Mouse (Mus musculus) gastrocnemius, postnatal 25 days (tissue): Measurements from ENCODE around the gene Olfr645. TPM values are rescaled to one million over a fixed set of nuclear protein-coding genes. Genes with fewer than 3 reads are reported as not detected.

Experiments used
- DNase-seq: peaks from one replicate; pipeline ENCODE4 v3.0.0; 2022
- long read RNA-seq, 2 experiments: library from polyadenylated mRNA; stranded (forward); transcript quantifications; one replicate each; pipeline ENCODE4 v2.0.0; 2021
- total RNA-seq, 2 experiments: library from RNA; stranded (reverse); gene quantifications; 1 replicate in 1 of 2; 2 replicates in 1 of 2; pipeline ENCODE4 v1.2.3; 2021

Gene Olfr645
- total RNA-seq: not detected
- long read RNA-seq, experiment 1: 0 reads
- long read RNA-seq, experiment 2: 0 reads

DNA sequence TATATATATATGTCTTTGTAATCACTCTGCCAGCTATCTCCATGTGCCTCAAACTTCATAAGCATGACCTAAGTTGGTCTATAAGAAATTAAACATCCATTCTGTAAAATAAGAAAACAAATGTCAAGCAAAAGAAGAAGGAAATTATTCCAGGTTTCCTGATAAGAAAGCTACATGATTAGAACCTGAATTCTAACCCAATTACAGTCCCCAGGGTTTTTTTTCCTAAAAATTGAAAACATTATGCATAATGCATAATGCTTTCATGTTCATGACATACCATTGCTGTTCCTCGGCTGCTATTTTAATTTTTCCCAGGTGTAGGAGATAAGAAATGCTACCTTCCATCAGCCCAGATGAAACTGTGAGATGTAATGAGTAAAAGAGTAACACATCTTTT is at the start of gene Olfr645:
TSS of gene Olfr645 (minus strand) at position 101 of the 400 bp plus-strand sequence.
- DNase-seq: no peak

DNA sequence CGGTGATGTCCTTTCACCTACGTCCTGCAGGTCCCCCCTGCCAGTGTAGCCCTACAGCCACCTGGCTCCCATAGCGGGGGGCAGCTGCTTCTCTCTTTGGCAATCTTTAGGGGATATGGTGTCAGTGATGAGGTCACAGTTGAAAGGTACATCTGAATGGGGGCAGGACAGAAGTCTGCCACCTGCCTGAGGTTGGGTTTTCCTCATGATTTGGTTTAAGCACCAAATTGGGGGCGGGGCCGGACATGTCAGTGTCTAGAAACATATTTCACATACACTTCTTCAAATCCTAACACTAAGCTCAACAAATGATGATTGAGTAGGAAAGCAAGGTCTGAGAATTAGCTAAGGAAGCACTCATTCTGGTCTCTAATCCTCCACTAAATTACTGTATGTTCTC is 44.5 kb upstream of the Olfr645 start, which contains the start of gene Ubqln5:
TSS of gene Ubqln5 (minus strand) at position 101 of the 400 bp plus-strand sequence.
- DNase-seq: no peak

DNA sequence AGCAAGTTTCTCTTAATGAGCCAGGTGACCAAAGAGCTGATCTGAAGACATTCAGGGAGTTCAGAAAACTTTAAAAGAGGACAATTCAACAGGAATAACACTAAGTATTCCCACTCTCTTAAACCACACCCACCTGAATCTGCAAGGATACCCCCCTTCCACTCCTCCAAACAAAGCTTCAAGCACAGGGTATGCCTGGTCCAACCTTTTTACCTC is 19.4 kb upstream of the Olfr645 start, which contains the start of gene Olfr646:
TSS of gene Olfr646 (plus strand) at position 117 of the 216 bp plus-strand sequence.
- DNase-seq: no peak

GRCm38 (mm10) chr7:104103913-104104756 is 18.9 kb upstream of the Olfr645 start:
- no peak for DNase-seq

- no peak for DNase-seq
Measured at GRCm38 (mm10) chr7:104071769-104072168, 13.5 kb downstream of the Olfr645 start, which contains the start of gene Olfr644. Gene Olfr644, minus strand, starts transcription at chr7:104071869.

DNA sequence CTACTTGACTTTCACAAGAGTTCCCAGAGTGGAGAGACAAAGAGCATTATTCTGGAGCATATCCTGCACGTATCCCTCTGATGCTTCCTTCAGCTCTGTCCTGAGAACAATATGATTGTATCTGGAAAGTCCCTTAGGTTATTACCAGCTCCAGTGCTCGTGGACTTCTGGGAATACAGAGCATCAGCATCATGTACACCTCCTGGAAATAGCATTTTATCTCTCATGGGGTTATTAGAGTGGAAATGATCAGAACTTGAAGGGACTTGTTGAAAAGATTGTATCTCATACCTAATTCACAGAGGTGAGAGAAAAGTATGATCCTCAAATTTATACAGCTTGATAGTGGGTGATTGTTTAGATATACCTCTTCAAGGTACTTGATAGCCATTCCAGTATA is 23.9 kb downstream of the Olfr645 start, which contains the start of gene 4930516K23Rik:
TSS of gene 4930516K23Rik (minus strand) at position 101 of the 400 bp plus-strand sequence.
- no peak for DNase-seq

GRCm38 (mm10) chr7:104059215-104059614 is 26.1 kb downstream of the Olfr645 start:
- no peak for DNase-seq

DNA sequence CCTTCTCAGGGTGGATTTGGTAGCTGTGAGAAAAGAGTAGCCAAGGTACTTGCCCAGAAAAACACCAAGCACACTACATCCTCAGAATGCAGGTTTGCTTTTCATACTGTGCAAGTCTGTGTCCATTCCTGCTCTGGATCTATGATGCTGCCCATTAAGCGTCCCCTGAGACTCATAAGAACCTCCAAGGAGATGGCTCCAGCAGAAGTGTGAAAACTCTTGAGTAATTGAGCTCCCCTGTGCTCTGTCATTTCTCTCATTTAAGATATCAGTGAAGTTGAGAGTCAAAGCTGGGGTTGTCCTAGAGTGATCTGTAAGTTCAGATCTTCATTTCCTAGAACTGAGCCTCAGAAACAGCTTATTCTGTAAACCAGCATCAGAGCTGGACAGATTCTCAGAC is 32.7 kb downstream of the Olfr645 start, which contains the start of gene Olfr642:
TSS of gene Olfr642 (minus strand) at position 101 of the 400 bp plus-strand sequence.
- DNase-seq: no peak

DNA sequence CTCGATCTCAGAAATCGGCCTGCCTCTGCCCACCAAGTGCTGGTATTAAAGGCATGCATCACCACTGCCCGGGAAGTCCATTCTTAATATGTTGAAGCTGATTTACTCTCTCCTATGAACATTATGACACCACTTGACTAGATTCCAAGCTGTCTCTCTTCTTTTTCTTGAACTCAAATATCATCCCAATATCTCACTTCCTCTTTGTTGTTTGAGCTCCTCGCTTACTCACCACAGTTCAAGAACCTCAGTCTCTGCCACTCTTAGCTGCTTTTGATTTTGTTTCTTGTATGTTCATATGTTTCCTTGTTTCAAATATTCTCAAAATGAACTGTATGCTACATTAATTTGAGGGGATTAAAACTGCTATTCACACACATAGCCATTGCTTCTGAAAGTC is 34.5 kb downstream of the Olfr645 start:
- DNase-seq: no peak

GRCm38 (mm10) chr7:104035145-104035544 is 50.1 kb downstream of the Olfr645 start, which contains the start of gene Olfr641:
Gene Olfr641, plus strand, starts transcription at chr7:104035445.
- no peak for DNase-seq

Other genes with a start within 250 kb of the Olfr645 start
- gene Hbb-bh2, start 244.9 kb downstream of the Olfr645 start, total RNA-seq: not detected
- gene Hbb-bh1, start 242.3 kb downstream of the Olfr645 start, total RNA-seq: not detected
- not detected for gene Hbb-y, start 232.2 kb downstream of the Olfr645 start, total RNA-seq
- gene Olfr66, start 199.2 kb downstream of the Olfr645 start, total RNA-seq: not detected
- gene Olfr64, start 191.0 kb downstream of the Olfr645 start, total RNA-seq: not detected
- not detected for gene Olfr65, start 182.0 kb downstream of the Olfr645 start, total RNA-seq
- gene Olfr631, start 156.6 kb downstream of the Olfr645 start, total RNA-seq: not detected
- not detected for gene Olfr632, start 151.1 kb downstream of the Olfr645 start, total RNA-seq
- not detected for gene Olfr633, start 141.0 kb downstream of the Olfr645 start, total RNA-seq
- not detected for gene Olfr635, start 114.3 kb downstream of the Olfr645 start, total RNA-seq
- gene Olfr638, start 86.7 kb downstream of the Olfr645 start, total RNA-seq: not detected
- not detected for gene Olfr639, start 68.2 kb downstream of the Olfr645 start, total RNA-seq
- not detected for gene Olfr640, start 59.9 kb downstream of the Olfr645 start, total RNA-seq
- gene Olfr641, start 50.0 kb downstream of the Olfr645 start, total RNA-seq: not detected
- gene Olfr642, start 32.8 kb downstream of the Olfr645 start, total RNA-seq: not detected
- not detected for gene 4930516K23Rik, start 24.0 kb downstream of the Olfr645 start, total RNA-seq
- not detected for gene Olfr644, start 13.6 kb downstream of the Olfr645 start, total RNA-seq
- gene Olfr646, start 19.4 kb upstream of the Olfr645 start, total RNA-seq: not detected
- gene Ubqln5, start 44.4 kb upstream of the Olfr645 start, total RNA-seq: not detected
- not detected for gene Olfr643, start 51.9 kb upstream of the Olfr645 start, total RNA-seq
- not detected for gene Ubqln3, start 57.8 kb upstream of the Olfr645 start, total RNA-seq
- gene Ubqlnl, start 65.1 kb upstream of the Olfr645 start, total RNA-seq: not detected
- gene Olfm5, start 79.4 kb upstream of the Olfr645 start, total RNA-seq: not detected
- not detected for gene Olfr648, start 97.9 kb upstream of the Olfr645 start, total RNA-seq
- gene Olfr649, start 110.5 kb upstream of the Olfr645 start, total RNA-seq: not detected
- under 1 TPM in 1 of 2 experiments, not detected in 1; 0.11 TPM for gene Trim6, start 133.3 kb upstream of the Olfr645 start, total RNA-seq
- 1 to 10 TPM; 1.0 to 1.6 TPM for gene Trim34a, start 159.0 kb upstream of the Olfr645 start, total RNA-seq
- gene Trim5, start 202.6 kb upstream of the Olfr645 start, total RNA-seq: 1 to 10 TPM in 1 of 2 experiments, under 1 TPM in 1; 0.99 to 1.1 TPM
- 1 to 10 TPM; 2.1 to 3.8 TPM for gene Trim12a, start 230.0 kb upstream of the Olfr645 start, total RNA-seq
- under 1 TPM in 1 of 2 experiments, not detected in 1; 0.16 TPM for gene Trim34b, start 244.0 kb upstream of the Olfr645 start, total RNA-seq